23 mouse cellular contexts compared by ENCODE assay signal in genomic region chr4:87731118-87731672, GRCm38 (mm10).
DNase-seq lines count a peak whose midpoint lies in the region; ATAC-seq and TF ChIP-seq lines count a peak whose summit lies in the region.
"Had no signal": no experiment of that assay in that cellular context is flagged by ENCODE, and none has a peak within 500 bp of the region (broad histone marks: within the 10 kb centered on the region; RNA-seq: fewer than 3 reads in every experiment).

No protein-coding gene starts in this region.

- no peak overlapping the region for H3K4me2 ChIP-seq in limb, embryonic 11.5 days (ENCODE audit: low read depth, severe bottlenecking)
- H3K4me2 ChIP-seq in limb, embryonic 15.5 days: no peak overlapping the region
- H3K4me2 ChIP-seq: forebrain, embryonic 13.5 days; heart, embryonic 11.5 days; heart, embryonic 15.5 days; hindbrain, embryonic 13.5 days; intestine, embryonic 15.5 days had no signal

- WGBS in limb, embryonic 11.5 days: 5% methylated on average over 5 of the region's 5 CpGs
- WGBS in limb, embryonic 15.5 days: 15% methylated on average over 5 of the region's 5 CpGs
- WGBS in lung, adult 2 months: 71% methylated on average over 5 of the region's 5 CpGs

- TF ChIP-seq POLR2A in lung, adult 2 months (IDR thresholded peaks at IDR 0.05; ENCODE audit: borderline replicate concordance, extremely low read depth, low read depth, low read length): no peak

- H3K9me3 ChIP-seq in limb, embryonic 11.5 days (ENCODE audit: control insufficient read depth, low read length): no peaks in the 10 kb centered on the region
- H3K9me3 ChIP-seq in limb, embryonic 15.5 days: no peaks in the 10 kb centered on the region
- H3K9me3 ChIP-seq: forebrain, embryonic 13.5 days; heart, embryonic 15.5 days; hindbrain, embryonic 13.5 days; intestine, embryonic 15.5 days had no signal

- H3K4me3 ChIP-seq in limb, embryonic 11.5 days (ENCODE audit: low read depth, low read length): no peak overlapping the region
- no peak overlapping the region for H3K4me3 ChIP-seq in limb, embryonic 15.5 days
- no peak overlapping the region for H3K4me3 ChIP-seq in lung, adult 2 months (replicated peaks; ENCODE audit: extremely low read depth, low read depth, low read length)
- H3K4me3 ChIP-seq: forebrain, embryonic 13.5 days; heart, embryonic 15.5 days; hindbrain, embryonic 13.5 days; intestine, embryonic 15.5 days had no signal

- peaks cover 5% of the 10 kb centered on the region; the same call in 1 of the 2 replicates for H3K4me1 ChIP-seq in limb, embryonic 11.5 days (ENCODE audit: control insufficient read depth, insufficient read depth, low read length)
- H3K4me1 ChIP-seq in limb, embryonic 15.5 days: peaks cover 6% of the 10 kb centered on the region
- H3K4me1 ChIP-seq in lung, adult 2 months (ENCODE audit: control insufficient read depth, insufficient read depth, low read length): no peaks in the 10 kb centered on the region
- H3K4me1 ChIP-seq: intestine, embryonic 15.5 days had no signal

- TF ChIP-seq CTCF in lung, adult 2 months (IDR thresholded peaks at IDR 0.05; ENCODE audit: insufficient read depth, low read length): no peak

- no peak overlapping the region for H3K9ac ChIP-seq in limb, embryonic 11.5 days (ENCODE audit: low read length)
- no peak overlapping the region for H3K9ac ChIP-seq in limb, embryonic 15.5 days
- H3K9ac ChIP-seq: forebrain, embryonic 13.5 days; heart, embryonic 15.5 days; hindbrain, embryonic 13.5 days; intestine, embryonic 15.5 days had no signal

- DNase-seq in embryo, embryonic 10.5 days (ENCODE audit: low spot score): peak; percentile 31
- no peak for DNase-seq in embryo, embryonic 10 days (ENCODE audit: low spot score)
- peak; percentile 10 for DNase-seq in heart, adult 11 months
- DNase-seq in heart, adult 8-10 months (ENCODE audit: low spot score): no peak
- peak; percentile 33 for DNase-seq in limb, embryonic 11.5 days (ENCODE audit: low spot score)
- no peak for DNase-seq in testis, postnatal 14 days (ENCODE audit: low spot score)
- no peak for DNase-seq in lung, adult 2 months
- DNase-seq: adrenal gland, postnatal 14 days; cerebellum, adult 18-20 months; cerebellum, adult 9-11 months; cerebellum, postnatal 36 days; gastrocnemius, postnatal 36 days; heart, adult 18-20 months; heart, postnatal 14 days had no signal

- H3K27ac ChIP-seq in limb, embryonic 11.5 days (replicated peaks; ENCODE audit: low read depth, low read length): no peak overlapping the region
- no peak overlapping the region for H3K27ac ChIP-seq in limb, embryonic 15.5 days
- H3K27ac ChIP-seq: forebrain, embryonic 13.5 days; heart, embryonic 15.5 days; hindbrain, embryonic 13.5 days; hindbrain, postnatal 0 days; intestine, embryonic 15.5 days had no signal

- H3K36me3 ChIP-seq in limb, embryonic 11.5 days (ENCODE audit: control insufficient read depth, insufficient read depth, low read length): no peaks in the 10 kb centered on the region
- H3K36me3 ChIP-seq in limb, embryonic 15.5 days: no peaks in the 10 kb centered on the region
- H3K36me3 ChIP-seq: heart, embryonic 15.5 days; hindbrain, embryonic 13.5 days; intestine, embryonic 15.5 days had no signal

- peak; percentile 70 for ATAC-seq in limb, embryonic 11.5 days (ENCODE audit: insufficient number of reproducible peaks, low FRiP score, low TSS enrichment, low read depth)
- peak; percentile 35; the same call in 1 of the 2 replicates for ATAC-seq in limb, embryonic 15.5 days (ENCODE audit: insufficient number of reproducible peaks, low FRiP score, low TSS enrichment, low read depth)
- ATAC-seq: activated CD4-positive, CD25-positive, alpha-beta regulatory T cell, adult 4 months; forebrain, embryonic 13.5 days; hindbrain, postnatal 0 days; intestine, embryonic 15.5 days; Patski had no signal

- H3K27me3 ChIP-seq in limb, embryonic 11.5 days (ENCODE audit: control insufficient read depth, insufficient read depth, low read length): no peaks in the 10 kb centered on the region
- H3K27me3 ChIP-seq in limb, embryonic 15.5 days: 0 out of 2 replicates have a peak, but pooled peaks cover 8% of the 10 kb centered on the region
- H3K27me3 ChIP-seq: forebrain, embryonic 13.5 days; heart, embryonic 15.5 days; hindbrain, embryonic 13.5 days; intestine, embryonic 15.5 days; Patski had no signal

Comparison
In these comparisons a context has a peak if more than half of its experiments do, and no peak if none do; other contexts are left out.
1. DNase-seq: peak in embryo, embryonic 10.5 days (single experiment), heart, adult 11 months (single experiment) and limb, embryonic 11.5 days (single experiment); none in embryo, embryonic 10 days (single experiment), heart, adult 8-10 months (single experiment), testis, postnatal 14 days (single experiment) and lung, adult 2 months (single experiment).